Mouse (Mus musculus): ENCODE measurements around the gene Hnrnpc. TPM values are rescaled to one million over a fixed set of nuclear protein-coding genes. Genes with fewer than 3 reads are reported as not detected.

Gene Hnrnpc
- polyA plus RNA-seq (2014; fragmentation: Illumina TruSeq; extraction: RNeasy Lipid Tissue Mini Kit (QIAGEN cat#74804)) = 552 TPM

GRCm38 (mm10) chr14:52103856-52104676 lies at the start of gene Hnrnpc:
Hnrnpc (minus strand) TSS chr14:52104028.

GRCm38 (mm10) chr14:52110346-52110745 lies 6.5 kb upstream of the Hnrnpc start, which contains the start of gene Rpgrip1:
Rpgrip1 (plus strand) TSS chr14:52110704.

GRCm38 (mm10) chr14:52042359-52042758 lies 61.5 kb downstream of the Hnrnpc start, which contains the start of gene Olfr221:
Olfr221 (minus strand) TSS chr14:52042459.

Other genes starting within 250 kb of the Hnrnpc start
- 4.9 TPM for gene Mettl17, start 219.2 kb downstream of the Hnrnpc start, polyA plus RNA-seq (2014; fragmentation: Illumina TruSeq; extraction: RNeasy Lipid Tissue Mini Kit (QIAGEN cat#74804))
- 0.23 TPM for gene Slc39a2, start 211.1 kb downstream of the Hnrnpc start, polyA plus RNA-seq (2014; fragmentation: Illumina TruSeq; extraction: RNeasy Lipid Tissue Mini Kit (QIAGEN cat#74804))
- 343 TPM for gene Ndrg2, start 189.9 kb downstream of the Hnrnpc start, polyA plus RNA-seq (2014; fragmentation: Illumina TruSeq; extraction: RNeasy Lipid Tissue Mini Kit (QIAGEN cat#74804))
- not detected for gene Tppp2, start 185.6 kb downstream of the Hnrnpc start, polyA plus RNA-seq (2014; fragmentation: Illumina TruSeq; extraction: RNeasy Lipid Tissue Mini Kit (QIAGEN cat#74804))
- gene Rnase13, start 181.3 kb downstream of the Hnrnpc start, polyA plus RNA-seq (2014; fragmentation: Illumina TruSeq; extraction: RNeasy Lipid Tissue Mini Kit (QIAGEN cat#74804)) = not detected
- 7.2 TPM for gene Arhgef40, start 119.3 kb downstream of the Hnrnpc start, polyA plus RNA-seq (2014; fragmentation: Illumina TruSeq; extraction: RNeasy Lipid Tissue Mini Kit (QIAGEN cat#74804))
- not detected for gene Tmem253, start 88.4 kb downstream of the Hnrnpc start, polyA plus RNA-seq (2014; fragmentation: Illumina TruSeq; extraction: RNeasy Lipid Tissue Mini Kit (QIAGEN cat#74804))
- gene Zfp219, start 83.3 kb downstream of the Hnrnpc start, polyA plus RNA-seq (2014; fragmentation: Illumina TruSeq; extraction: RNeasy Lipid Tissue Mini Kit (QIAGEN cat#74804)) = 0.88 TPM
- gene Olfr221, start 61.6 kb downstream of the Hnrnpc start, polyA plus RNA-seq (2014; fragmentation: Illumina TruSeq; extraction: RNeasy Lipid Tissue Mini Kit (QIAGEN cat#74804)) = not detected
- 1.2 TPM for gene Rpgrip1, start 6.7 kb upstream of the Hnrnpc start, polyA plus RNA-seq (2014; fragmentation: Illumina TruSeq; extraction: RNeasy Lipid Tissue Mini Kit (QIAGEN cat#74804))
- gene Supt16, start 93.4 kb upstream of the Hnrnpc start, polyA plus RNA-seq (2014; fragmentation: Illumina TruSeq; extraction: RNeasy Lipid Tissue Mini Kit (QIAGEN cat#74804)) = 121 TPM
- gene Chd8, start 153.8 kb upstream of the Hnrnpc start, polyA plus RNA-seq (2014; fragmentation: Illumina TruSeq; extraction: RNeasy Lipid Tissue Mini Kit (QIAGEN cat#74804)) = 122 TPM
- gene Tox4, start 175.1 kb upstream of the Hnrnpc start, polyA plus RNA-seq (2014; fragmentation: Illumina TruSeq; extraction: RNeasy Lipid Tissue Mini Kit (QIAGEN cat#74804)) = 51.2 TPM
- gene Rab2b, start 175.5 kb upstream of the Hnrnpc start, polyA plus RNA-seq (2014; fragmentation: Illumina TruSeq; extraction: RNeasy Lipid Tissue Mini Kit (QIAGEN cat#74804)) = 38.3 TPM
- 30.6 TPM for gene Mettl3, start 201.1 kb upstream of the Hnrnpc start, polyA plus RNA-seq (2014; fragmentation: Illumina TruSeq; extraction: RNeasy Lipid Tissue Mini Kit (QIAGEN cat#74804))
- 15.3 TPM for gene Sall2, start 224.7 kb upstream of the Hnrnpc start, polyA plus RNA-seq (2014; fragmentation: Illumina TruSeq; extraction: RNeasy Lipid Tissue Mini Kit (QIAGEN cat#74804))